Mouse (Mus musculus) brain, adult 2 months (tissue): Measurements from ENCODE around the gene Slc2a12.

Experiments
- DNase-seq: peaks from one replicate; pipeline ENCODE4 v3.0.0; 2011; ENCODE audit warnings: low read depth, low spot score

The Slc2a12 gene

DNA sequence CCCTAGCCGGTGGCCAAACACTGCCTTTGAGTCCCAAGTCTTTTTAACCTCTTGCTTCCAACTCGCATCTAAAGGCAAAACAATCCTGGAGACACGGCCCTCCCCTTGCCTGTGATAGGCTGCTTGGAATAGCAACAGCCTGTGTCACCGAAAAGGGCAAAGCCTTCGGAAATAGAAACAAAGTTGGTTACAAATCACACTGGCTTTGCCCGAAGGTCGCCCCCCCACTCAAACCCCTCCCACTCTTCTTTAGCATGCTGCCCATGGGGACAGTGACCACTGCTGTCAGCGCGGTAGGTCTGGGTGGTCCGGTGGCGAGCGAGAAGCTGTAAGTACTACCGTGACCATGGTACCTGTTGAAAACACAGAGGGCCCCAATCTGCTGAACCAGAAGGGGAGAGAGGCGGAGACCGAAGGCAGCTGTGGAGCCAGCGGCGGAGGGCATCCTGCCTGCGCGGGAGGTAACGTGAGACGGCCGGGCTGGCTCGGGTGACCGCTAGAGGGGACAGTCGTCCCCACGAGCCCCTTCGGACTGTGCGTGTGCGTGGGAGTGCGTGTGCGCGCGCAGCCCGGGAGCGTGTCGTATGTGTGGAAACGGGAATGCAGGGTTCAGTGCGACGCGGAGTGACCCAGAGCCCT, at the start of gene Slc2a12:
Gene Slc2a12 (plus strand): TSS at position 159 of the 639 bp plus-strand sequence.
- peak; percentile 74 for DNase-seq

GRCm38 (mm10) chr10:22598908-22599480, 45.8 kb upstream of the Slc2a12 start:
- peak; percentile 57 for DNase-seq

DNA sequence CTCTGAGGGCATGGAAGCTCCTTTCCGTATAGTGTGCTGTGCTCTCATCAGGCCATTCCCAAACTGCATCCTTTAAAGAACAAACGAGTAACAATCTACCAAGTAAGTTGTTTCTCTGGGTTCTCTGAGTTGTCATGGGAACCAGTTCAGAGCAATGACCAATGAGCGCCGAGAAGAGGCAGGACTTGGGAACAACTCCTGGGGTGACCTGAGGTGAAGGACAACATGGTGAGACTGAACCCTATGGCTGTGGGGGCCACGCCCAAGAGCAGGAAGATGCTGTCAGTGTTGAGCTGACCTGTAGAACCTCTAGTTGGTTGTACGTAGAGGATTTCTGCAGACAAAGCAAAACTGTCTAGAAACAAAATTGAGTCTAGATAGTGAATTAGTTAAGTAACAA, 43.8 kb upstream of the Slc2a12 start:
- no peak for DNase-seq

DNA sequence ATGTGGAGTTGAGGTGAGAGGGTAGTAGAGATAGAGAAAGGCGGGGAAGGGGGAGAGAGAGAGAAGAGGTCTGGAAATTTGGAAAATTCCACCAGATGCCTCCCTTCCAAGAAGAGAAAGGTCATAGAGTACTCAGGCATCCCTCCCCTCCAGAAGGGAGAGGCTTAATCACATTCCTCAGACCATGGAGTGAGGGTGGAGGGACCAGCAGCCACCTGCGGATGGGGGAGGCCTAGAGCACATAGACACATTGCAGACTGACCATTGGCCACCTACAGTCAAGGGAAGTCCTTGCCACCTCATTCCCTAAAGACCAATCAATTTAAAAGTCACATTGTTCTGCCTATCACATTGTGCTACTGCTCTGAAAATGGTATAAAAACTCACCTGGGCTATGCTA, 40.0 kb upstream of the Slc2a12 start:
- no peak for DNase-seq

DNA sequence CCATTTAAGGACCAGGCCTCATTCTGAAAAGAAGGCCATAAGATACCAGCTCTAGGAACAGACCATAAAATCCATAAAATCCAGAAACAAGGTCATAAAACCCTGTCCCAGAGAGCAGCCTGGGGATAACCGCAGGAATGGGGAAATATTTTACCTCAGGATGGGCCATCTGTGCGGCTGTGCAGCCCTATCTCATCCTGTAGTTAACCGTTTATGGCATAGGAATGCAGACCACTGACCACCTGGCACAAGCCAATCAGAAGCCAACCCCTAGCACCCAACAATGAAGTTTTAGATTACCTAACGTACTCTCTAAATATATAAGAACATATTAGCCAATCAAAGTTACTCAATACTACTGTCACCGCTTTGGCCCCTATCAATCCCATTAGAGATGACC, 36.5 kb upstream of the Slc2a12 start:
- no peak for DNase-seq

DNA sequence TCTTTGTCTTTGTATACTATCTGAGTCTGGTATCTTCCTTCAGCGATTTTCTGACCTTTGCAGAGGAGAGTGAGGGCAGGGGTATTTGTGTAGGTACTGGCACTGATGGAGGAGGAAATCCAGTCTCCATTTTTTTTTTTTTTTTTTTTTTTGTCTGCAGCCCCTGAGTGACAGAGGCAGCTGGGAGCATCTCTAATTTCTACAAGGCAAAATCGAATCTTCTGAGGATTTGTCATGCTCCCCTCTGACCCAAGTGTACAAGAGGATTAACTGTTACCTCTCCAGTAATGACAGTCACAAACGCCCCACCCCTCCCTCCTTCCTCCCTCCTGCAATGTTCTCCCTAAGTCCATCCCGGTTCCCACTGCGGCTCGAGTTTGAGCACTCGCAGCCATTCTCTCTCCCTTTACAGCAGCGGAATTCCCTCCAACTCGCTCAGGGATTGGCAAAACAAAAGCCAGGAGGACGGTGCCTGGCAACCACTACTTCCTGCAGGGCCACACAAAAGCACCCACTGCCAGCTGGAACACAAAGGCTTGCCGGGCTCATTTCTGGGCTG, 35.9 kb upstream of the Slc2a12 start:
- DNase-seq = peak; percentile 69

DNA sequence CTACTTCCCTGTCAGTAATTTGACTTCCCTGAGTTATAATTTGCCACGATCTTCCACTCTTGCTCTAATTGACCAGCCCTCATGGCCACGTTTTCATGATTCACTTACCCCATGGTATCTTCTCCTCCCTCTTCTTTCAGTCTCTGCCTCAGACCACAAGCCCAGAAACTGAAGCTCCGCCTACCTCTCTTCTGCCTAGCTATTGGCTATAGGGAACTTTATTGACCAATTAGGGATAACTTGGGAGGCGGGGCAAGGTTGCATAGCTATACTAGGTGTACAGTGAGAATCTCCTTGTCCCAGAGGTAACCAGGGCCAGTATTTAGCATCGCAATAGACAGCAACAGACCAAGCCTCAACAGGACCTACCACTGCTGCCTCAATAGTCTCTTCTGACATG, 31.5 kb upstream of the Slc2a12 start:
- no peak for DNase-seq

GRCm38 (mm10) chr10:22614554-22614953, 30.3 kb upstream of the Slc2a12 start:
- no peak for DNase-seq

DNA sequence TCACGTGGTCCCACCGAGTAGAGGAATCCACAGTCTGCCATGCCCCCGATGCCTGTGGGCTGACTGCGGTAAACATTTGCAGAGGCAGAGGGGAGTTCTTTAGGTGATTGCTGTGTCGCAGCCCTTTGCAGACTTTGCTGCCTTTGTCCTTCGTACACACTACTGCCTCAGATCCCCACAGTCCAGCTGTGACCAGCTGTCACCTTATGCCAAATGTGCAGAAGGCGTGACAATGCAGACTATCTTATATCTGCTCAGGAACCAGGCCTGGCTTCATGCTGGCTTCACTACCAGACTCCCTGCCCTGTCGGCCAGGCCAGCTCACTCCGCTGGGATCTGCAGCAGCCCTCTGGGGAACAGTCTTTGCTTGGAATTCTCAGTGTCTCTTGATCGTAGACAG, 29.5 kb upstream of the Slc2a12 start:
- DNase-seq = no peak

DNA sequence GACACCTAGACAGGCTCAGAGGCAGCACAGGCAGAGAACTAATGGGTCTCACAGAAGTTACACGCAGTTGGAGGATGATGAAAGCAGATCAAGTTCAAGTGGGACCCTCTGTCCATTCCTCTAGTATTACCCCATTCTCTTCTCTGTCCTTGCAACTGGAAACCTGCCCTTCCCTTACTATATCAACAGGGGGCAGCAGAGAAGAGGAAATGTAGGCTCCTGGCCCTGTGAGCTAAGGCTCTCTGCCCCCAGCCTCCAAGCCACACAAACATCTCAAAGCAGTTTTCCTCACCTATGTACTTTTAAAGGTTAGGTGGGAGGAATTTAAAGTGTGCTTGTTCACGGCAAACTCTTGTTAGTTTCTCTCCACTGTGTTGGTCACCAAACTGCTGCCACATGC, 26.0 kb upstream of the Slc2a12 start:
- DNase-seq = peak; percentile 68

DNA sequence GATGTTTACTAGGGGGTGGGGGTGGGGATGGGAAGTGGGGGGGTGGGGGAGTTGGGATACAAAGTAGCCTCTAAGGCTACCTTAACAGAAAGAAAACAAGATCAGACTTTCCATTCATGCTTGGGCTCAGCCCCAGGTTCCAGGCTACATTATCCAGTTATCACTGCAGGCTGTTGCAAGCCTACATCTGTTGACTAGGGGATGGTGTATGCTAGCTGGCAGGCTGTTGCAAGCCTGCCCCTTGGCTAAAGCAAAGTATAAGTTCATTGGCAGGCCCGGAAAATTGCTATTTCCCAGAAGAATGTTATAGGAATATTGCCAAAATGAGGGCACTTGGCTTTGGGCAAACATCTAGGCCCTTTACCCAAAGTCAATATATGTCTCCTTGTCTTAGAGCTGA, 16.0 kb upstream of the Slc2a12 start:
- no peak for DNase-seq

- no peak for DNase-seq
Measured at GRCm38 (mm10) chr10:22631103-22631502, 13.7 kb upstream of the Slc2a12 start.

DNA sequence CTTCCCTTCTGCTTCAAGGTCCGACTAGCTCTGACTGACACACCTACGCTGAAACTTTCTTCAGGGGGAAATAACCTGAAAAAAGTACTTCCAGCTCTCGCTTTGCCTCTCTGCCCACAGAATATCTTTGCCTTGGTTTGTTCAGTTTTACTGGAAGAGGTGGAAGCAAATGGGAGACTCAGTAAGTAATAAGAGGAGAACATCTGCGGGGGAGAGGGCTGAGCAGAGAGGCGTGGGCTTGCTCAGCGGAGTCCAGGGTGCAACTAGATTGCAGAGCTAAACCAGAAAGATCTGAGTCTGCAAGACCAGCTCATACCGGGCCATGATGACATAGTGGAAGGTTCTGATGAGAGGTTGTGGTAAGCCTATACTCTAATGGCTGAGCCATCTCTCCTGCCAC, 13.3 kb upstream of the Slc2a12 start:
- peak; percentile 63 for DNase-seq

DNA sequence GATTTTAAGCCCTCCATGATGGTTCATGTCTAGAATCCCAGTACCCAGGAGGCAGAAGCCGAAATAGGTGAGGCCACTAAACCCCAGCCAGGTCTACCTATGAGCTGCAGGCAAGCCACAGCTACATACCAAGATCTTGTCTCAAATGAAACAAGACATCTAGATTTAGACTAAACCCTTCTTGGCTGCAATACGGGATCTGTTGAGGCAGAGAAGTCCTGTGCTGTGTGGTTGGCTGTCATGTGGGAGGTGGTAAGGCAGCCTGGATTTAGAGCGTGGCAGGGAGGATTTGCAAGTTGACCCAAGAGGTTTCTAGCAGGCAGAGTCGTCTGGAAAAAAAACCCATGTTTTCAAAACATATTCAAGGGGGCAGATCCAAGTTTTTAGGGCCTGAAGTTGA, 12.9 kb upstream of the Slc2a12 start:
- DNase-seq = peak; percentile 77

GRCm38 (mm10) chr10:22633406-22634306, 11.2 kb upstream of the Slc2a12 start:
- no peak for DNase-seq

GRCm38 (mm10) chr10:22637241-22637640, 7.6 kb upstream of the Slc2a12 start:
- DNase-seq = no peak

- peak; percentile 24 for DNase-seq
Measured at GRCm38 (mm10) chr10:22644171-22644570, 640 bp upstream of the Slc2a12 start.

- no peak for DNase-seq
Measured at GRCm38 (mm10) chr10:22648702-22649101, 3.9 kb downstream of the Slc2a12 start.

DNA sequence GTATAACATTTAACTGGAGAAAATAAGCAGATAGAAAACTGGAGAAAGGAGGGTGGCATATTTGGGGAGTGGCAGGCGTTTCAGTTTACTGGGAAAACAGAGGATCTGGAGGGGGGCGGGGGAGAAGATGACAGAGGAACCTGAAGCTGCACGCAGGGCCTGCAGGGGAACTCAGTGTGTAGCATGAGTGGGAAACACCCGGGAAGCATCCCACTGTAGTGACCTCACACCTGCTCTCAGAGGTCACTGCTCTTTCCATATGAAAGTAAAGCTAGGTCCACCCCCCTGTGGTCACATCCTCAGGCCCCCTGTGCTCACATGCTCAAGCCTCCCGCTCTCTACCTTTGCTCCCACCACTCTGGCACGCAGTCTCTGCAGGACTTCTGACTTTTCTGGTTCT, 9.0 kb downstream of the Slc2a12 start:
- DNase-seq = no peak

DNA sequence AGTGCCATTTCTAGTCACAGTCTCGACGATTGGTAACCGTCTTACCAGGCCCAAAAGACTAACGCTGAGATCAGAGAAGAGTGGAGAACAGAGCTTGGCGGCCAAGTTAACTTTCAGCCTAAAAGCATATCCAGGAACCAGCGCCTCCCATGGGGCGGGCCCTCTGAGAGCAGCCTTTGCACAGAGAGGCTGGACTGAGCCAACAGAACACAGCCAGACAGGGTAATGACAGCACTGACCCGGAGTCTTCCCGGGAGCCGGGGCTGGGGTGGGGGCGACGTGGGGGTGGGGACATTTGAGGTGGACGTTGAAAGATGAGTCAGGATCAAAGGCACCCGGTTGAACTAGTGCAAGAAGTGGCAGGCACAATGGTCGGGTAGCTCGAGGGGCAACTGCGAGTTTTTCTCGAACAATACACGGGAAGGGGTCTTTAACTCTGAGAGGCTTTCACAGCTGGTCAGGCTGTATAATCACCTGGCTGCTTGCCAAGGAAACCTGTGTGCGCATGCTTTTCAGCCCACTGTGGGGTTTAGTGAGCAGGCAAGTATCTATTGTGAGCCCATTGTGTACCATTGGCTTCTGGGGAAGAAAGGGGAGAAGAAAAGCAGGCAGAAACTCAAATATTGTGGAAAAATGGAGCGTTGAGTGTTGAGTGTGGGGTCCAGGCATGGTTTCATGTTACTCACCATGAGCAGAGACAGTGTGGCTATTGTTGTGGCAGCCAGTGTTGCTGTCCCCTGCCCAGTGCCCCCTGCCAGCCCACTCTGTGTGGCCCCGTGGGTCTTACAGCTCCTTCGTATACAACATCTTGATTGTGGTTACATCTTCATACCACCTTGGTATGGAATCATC, 13.9 kb downstream of the Slc2a12 start:
- no peak for DNase-seq

- no peak for DNase-seq
Measured at GRCm38 (mm10) chr10:22659386-22659725, 14.5 kb downstream of the Slc2a12 start.
